Mouse (Mus musculus) C2C12 (cell line): ENCODE results near the gene Acvrl1. TPM values are rescaled to one million over a fixed set of nuclear protein-coding genes. Genes with fewer than 3 reads are reported as not detected.

Experiments used
- H3K27me3 ChIP-seq: one replicate; pipeline ENCODE4 v1.6.1; 2011; ENCODE audit not compliant: control insufficient read depth, insufficient read depth, insufficient read length
- H3K36me3 ChIP-seq: one replicate; pipeline ENCODE4 v1.6.1; 2011; ENCODE audit not compliant: control insufficient read depth, insufficient read depth
- H3K4me3 ChIP-seq: one replicate; pipeline ENCODE4 v1.5.1; 2011; ENCODE audit warnings: mild to moderate bottlenecking, control low read depth; ENCODE audit not compliant: poor library complexity, insufficient read depth, severe bottlenecking
- H3K79me2 ChIP-seq: one replicate; pipeline ENCODE4 v1.6.1; 2011; ENCODE audit not compliant: control insufficient read depth, insufficient read depth
- H3K79me3 ChIP-seq: one replicate; pipeline ENCODE4 v1.6.1; 2011; ENCODE audit warnings: low read depth, control low read depth
- H3ac ChIP-seq: one replicate; pipeline ENCODE3; 2011; ENCODE audit warnings: low read depth; ENCODE audit not compliant: control insufficient read depth, insufficient read length
- CEBPB ChIP-seq: IDR thresholded peaks from one replicate; pipeline ENCODE4 v1.6.1; 2011; ENCODE audit warnings: low read depth, mild to moderate bottlenecking, control low read depth, moderate library complexity
- CTCF ChIP-seq: IDR thresholded peaks from one replicate; pipeline ENCODE4 v1.5.1; 2011; ENCODE audit not compliant: control insufficient read depth, insufficient read depth, insufficient read length
- FOSL1 ChIP-seq: IDR thresholded peaks from one replicate; pipeline ENCODE4 v1.8.0; 2011; ENCODE audit warnings: mild to moderate bottlenecking, low read length; ENCODE audit not compliant: poor library complexity, insufficient read depth, severe bottlenecking
- MAX ChIP-seq: IDR thresholded peaks from one replicate; pipeline ENCODE4 v1.6.1; 2011; ENCODE audit warnings: mild to moderate bottlenecking, control low read depth
- MYOD1 ChIP-seq: IDR thresholded peaks from one replicate; pipeline ENCODE4 v1.6.1; 2011; ENCODE audit warnings: low read depth; ENCODE audit not compliant: control insufficient read depth, insufficient read length
- MYOG ChIP-seq: IDR thresholded peaks from one replicate; pipeline ENCODE4 v1.6.1; 2011; ENCODE audit not compliant: control insufficient read depth, insufficient read length; ENCODE audit errors: extremely low read depth
- USF1 ChIP-seq: IDR thresholded peaks from one replicate; pipeline ENCODE4 v1.6.1; 2011; ENCODE audit warnings: low read depth, mild to moderate bottlenecking, control low read depth, moderate library complexity
- polyA plus RNA-seq: library from polyadenylated mRNA; unstranded; fragments of >200 nt; fragmentation: generic; extraction: Trizol; gene quantifications from one replicate; pipeline ENCODE4 v1.2.1, GENCODE M21; 2012; ENCODE audit warnings: missing spikeins

Acvrl1 gene
- polyA plus RNA-seq, 1 experiment: 0.05 TPM

DNA sequence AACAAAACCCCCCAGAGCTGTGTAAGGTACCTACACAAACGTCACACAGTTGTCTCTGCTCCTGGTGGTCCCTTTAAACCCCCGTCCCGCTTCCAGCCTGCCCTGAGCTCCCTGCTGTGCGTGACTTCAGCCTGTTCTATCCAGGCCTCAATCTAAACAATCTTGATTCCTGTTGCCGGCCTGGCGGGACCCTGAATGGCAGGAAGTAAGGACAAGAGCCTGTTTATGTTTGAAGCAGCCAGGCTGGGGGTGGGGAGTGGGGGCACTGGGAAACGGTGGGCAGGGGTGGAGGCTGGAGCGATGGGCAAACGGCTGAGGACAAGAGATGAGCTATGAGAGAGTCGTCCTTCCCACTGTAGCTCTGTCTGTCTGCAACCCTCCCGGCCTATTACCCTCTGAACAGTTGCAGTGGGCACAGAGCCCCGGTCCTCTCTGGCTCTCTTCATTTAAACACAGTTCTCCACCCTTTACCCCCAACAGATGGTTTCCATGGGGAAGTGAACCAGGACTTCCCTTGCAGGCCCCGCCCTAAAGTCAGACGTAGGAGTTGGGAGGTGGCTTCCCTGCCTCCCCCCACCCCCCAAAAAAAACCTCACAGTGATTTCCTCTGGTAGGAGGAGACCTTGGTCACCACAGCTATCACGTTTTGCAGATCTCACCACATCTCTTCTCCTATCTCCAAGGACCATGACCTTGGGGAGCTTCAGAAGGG lies 5.8 kb downstream of the Acvrl1 start:
- no peaks in the 10 kb centered on the region for H3K79me3 ChIP-seq
- no peak overlapping the region for H3ac ChIP-seq
- peaks cover 24% of the 10 kb centered on the region for H3K27me3 ChIP-seq
- no peaks in the 10 kb centered on the region for H3K36me3 ChIP-seq
- H3K4me3 ChIP-seq: no peak overlapping the region
- TF ChIP-seq FOSL1: no peak
- TF ChIP-seq MAX: no peak
- TF ChIP-seq MYOD1: no peak
- no peak for TF ChIP-seq CTCF
- TF ChIP-seq USF1: no peak
- no peak for TF ChIP-seq MYOG
- TF ChIP-seq CEBPB: no peak
- no peaks in the 10 kb centered on the region for H3K79me2 ChIP-seq

DNA sequence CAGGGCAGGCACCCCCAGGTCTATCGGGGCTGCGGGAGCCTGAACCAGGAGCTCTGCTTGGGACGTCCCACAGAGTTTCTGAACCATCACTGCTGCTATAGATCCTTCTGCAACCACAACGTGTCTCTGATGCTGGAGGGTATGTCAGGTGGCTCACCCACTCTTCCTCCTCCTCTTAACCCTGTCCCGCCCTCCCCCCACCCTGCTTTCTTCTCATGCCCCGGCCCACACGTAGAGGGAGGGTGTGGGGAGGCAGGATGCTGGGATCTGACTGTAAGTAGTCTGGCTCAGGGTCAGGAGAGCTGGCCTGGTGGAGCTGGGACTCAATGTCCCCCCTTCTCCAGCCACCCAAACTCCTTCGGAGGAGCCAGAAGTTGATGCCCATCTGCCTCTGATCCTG lies 7.1 kb downstream of the Acvrl1 start:
- no peak overlapping the region for H3K4me3 ChIP-seq
- no peak for TF ChIP-seq USF1
- no peak for TF ChIP-seq FOSL1
- no peak for TF ChIP-seq CTCF
- no peak for TF ChIP-seq CEBPB
- TF ChIP-seq MYOG: no peak
- no peak for TF ChIP-seq MAX
- no peak for TF ChIP-seq MYOD1

GRCm38 (mm10) chr15:101137455-101137854 lies 9.1 kb downstream of the Acvrl1 start:
- Histone ChIP-seq H3K27me3 (no peaks in the 10 kb centered on the region), H3K4me3 (no peak overlapping the region), H3ac (no peak overlapping the region), H3K79me3 (no peaks in the 10 kb centered on the region), H3K79me2 (no peaks in the 10 kb centered on the region), H3K36me3 (no peaks in the 10 kb centered on the region)
- TF ChIP-seq FOSL1 (no peak), MYOG (no peak), MAX (no peak), CEBPB (no peak), MYOD1 (no peak), CTCF (no peak), USF1 (no peak)

More for the DNA sequence above, 7.1 kb downstream of the Acvrl1 start:
- peaks cover 11% of the 10 kb centered on the region for H3K27me3 ChIP-seq
- H3K79me3 ChIP-seq: no peaks in the 10 kb centered on the region
- H3ac ChIP-seq: no peak overlapping the region
- H3K36me3 ChIP-seq: no peaks in the 10 kb centered on the region
- H3K79me2 ChIP-seq: no peaks in the 10 kb centered on the region

DNA sequence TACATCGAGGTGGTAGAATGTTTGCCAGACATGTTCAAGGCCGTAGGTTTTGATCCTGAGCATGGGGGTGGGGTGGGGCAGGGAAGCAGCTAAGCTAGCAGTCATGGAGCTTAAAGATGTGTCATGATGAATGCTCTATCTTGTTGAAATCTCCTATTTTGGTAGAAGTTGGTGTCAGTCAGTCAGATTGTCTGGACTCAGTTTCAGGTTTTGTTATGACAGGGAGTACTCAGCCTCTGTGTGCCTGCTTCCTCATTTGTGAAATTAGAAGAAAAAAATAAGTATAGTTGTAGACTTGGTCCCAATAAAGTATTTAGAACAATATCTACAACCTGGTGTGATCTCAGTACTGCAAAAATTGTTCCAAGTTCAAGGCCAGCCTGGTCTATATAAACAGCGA lies 10.4 kb downstream of the Acvrl1 start:
- no peaks in the 10 kb centered on the region for H3K36me3 ChIP-seq
- no peaks in the 10 kb centered on the region for H3K27me3 ChIP-seq
- H3K79me2 ChIP-seq: no peaks in the 10 kb centered on the region
- no peak overlapping the region for H3ac ChIP-seq
- TF ChIP-seq FOSL1: no peak
- H3K79me3 ChIP-seq: no peaks in the 10 kb centered on the region
- no peak overlapping the region for H3K4me3 ChIP-seq

DNA sequence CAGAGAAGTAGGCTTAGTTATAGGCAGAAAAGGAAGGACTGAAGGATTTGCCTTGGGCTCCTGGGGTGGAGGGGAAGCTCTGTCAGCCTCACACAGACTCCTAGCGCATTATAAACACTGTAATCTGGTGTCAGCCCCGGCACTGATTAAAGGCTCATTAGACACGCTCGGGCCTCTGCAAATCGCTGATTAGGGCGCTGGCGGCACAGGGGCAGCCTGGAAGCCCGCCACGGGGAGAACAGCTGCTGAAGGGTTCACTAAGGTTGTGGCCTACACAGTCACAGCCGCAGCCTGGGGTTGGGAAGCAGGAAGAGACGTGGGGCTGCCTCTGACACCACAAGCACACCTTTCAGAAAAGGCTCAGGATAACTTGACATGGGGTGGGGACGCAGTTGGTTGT lies 11.6 kb downstream of the Acvrl1 start:
- TF ChIP-seq CTCF: no peak
- no peak for TF ChIP-seq MYOD1
- TF ChIP-seq FOSL1: no peak
- no peak for TF ChIP-seq USF1
- no peak for TF ChIP-seq CEBPB
- no peak for TF ChIP-seq MYOG
- no peak for TF ChIP-seq MAX
- no peaks in the 10 kb centered on the region for H3K27me3 ChIP-seq
- no peaks in the 10 kb centered on the region for H3K79me3 ChIP-seq
- no peak overlapping the region for H3K4me3 ChIP-seq
- H3K36me3 ChIP-seq: no peaks in the 10 kb centered on the region
- H3K79me2 ChIP-seq: no peaks in the 10 kb centered on the region
- H3ac ChIP-seq: no peak overlapping the region

- H3K79me3 ChIP-seq: no peaks in the 10 kb centered on the region
- H3K4me3 ChIP-seq: no peak overlapping the region
- TF ChIP-seq CTCF: no peak
- TF ChIP-seq CEBPB: no peak
- no peak for TF ChIP-seq FOSL1
- TF ChIP-seq MAX: no peak
- TF ChIP-seq USF1: no peak
- no peaks in the 10 kb centered on the region for H3K79me2 ChIP-seq
- H3K36me3 ChIP-seq: no peaks in the 10 kb centered on the region
- H3K27me3 ChIP-seq: no peaks in the 10 kb centered on the region
- H3ac ChIP-seq: no peak overlapping the region
Measured at GRCm38 (mm10) chr15:101140587-101140986, 12.3 kb downstream of the Acvrl1 start.
